In genomic region chr8:70718297-70718696, GRCm38 (mm10) we compare ENCODE assay signal across 9 mouse cellular contexts. TPM values are rescaled to one million over a fixed set of nuclear protein-coding genes. Genes with fewer than 3 reads are reported as not detected.
DNase-seq lines count a peak whose midpoint lies in the region; TF ChIP-seq lines count a peak whose summit lies in the region.
"Had no signal": no experiment of that assay in that cellular context is flagged by ENCODE, and none has a peak within 500 bp of the region (broad histone marks: within the 10 kb centered on the region; RNA-seq: fewer than 3 reads in every experiment).

Gm3336 (plus strand) TSS chr8:70718543.

- H3K27ac ChIP-seq in hindbrain, embryonic 10.5 days: no peak within 1 kb of the TSS
- H3K27ac ChIP-seq: heart, embryonic 15.5 days had no signal

- no peaks in the 10 kb centered on the region for H3K79me3 ChIP-seq in C2C12 (ENCODE audit: low read depth)

- WGBS in hindbrain, embryonic 10.5 days: 5% methylated on average over 19 of the region's 19 CpGs

- TF ChIP-seq CTCF in C2C12 (IDR thresholded peaks at IDR 0.05; ENCODE audit: control insufficient read depth, insufficient read depth, insufficient read length): peak; percentile 88

- peaks cover 14% of the 10 kb centered on the region for H3K4me1 ChIP-seq in hindbrain, embryonic 10.5 days (replicated peaks)
- peaks cover 34% of the 10 kb centered on the region for H3K4me1 ChIP-seq in megakaryocyte, embryonic 14.5 days
- H3K4me1 ChIP-seq: heart, embryonic 15.5 days had no signal

- no peak within 1 kb of the TSS for H3ac ChIP-seq in C2C12 (ENCODE audit: control insufficient read depth, insufficient read length, low read depth)

- intact Hi-C loops in left cerebral cortex, postnatal 25 days (cut with DNase I): no loop called here

- H3K9me3 ChIP-seq in hindbrain, embryonic 10.5 days: no peaks in the 10 kb centered on the region
- no peaks in the 10 kb centered on the region for H3K9me3 ChIP-seq in megakaryocyte, embryonic 14.5 days
- H3K9me3 ChIP-seq: heart, embryonic 15.5 days had no signal

- DNase-seq in ES-CJ7 (ENCODE audit: low read depth, low spot score): peak; percentile 77
- peak; percentile 81 to 85 for DNase-seq in cerebellum, postnatal 10 days
- peak; percentile 49 for DNase-seq in hindbrain, embryonic 10.5 days (ENCODE audit: low spot score)
- peak; percentile 57 to 58 for DNase-seq in left cerebral cortex, postnatal 25 days (ENCODE audit: low spot score in 2 of 2)
- DNase-seq in spleen, adult 12 weeks (ENCODE audit: low spot score): peak; percentile 52
- DNase-seq in ovary, postnatal 14 days (ENCODE audit: low spot score): no peak

- H3K27me3 ChIP-seq in C2C12 (ENCODE audit: control insufficient read depth, insufficient read depth, insufficient read length): no peaks in the 10 kb centered on the region
- H3K27me3 ChIP-seq in hindbrain, embryonic 10.5 days (ENCODE audit: insufficient read depth, poor library complexity, severe bottlenecking): peaks cover 22% of the 10 kb centered on the region; the same call in 1 of the 2 replicates
- peaks cover 39% of the 10 kb centered on the region for H3K27me3 ChIP-seq in megakaryocyte, embryonic 14.5 days (replicated peaks)

- H3K79me2 ChIP-seq in C2C12 (ENCODE audit: control insufficient read depth, insufficient read depth): no peaks in the 10 kb centered on the region

- H3K36me3 ChIP-seq in C2C12 (ENCODE audit: control insufficient read depth, insufficient read depth): no peaks in the 10 kb centered on the region
- H3K36me3 ChIP-seq in hindbrain, embryonic 10.5 days: no peaks in the 10 kb centered on the region
- H3K36me3 ChIP-seq in megakaryocyte, embryonic 14.5 days (replicated peaks; ENCODE audit: low read length): no peaks in the 10 kb centered on the region
- H3K36me3 ChIP-seq: heart, embryonic 15.5 days had no signal

- no peak within 1 kb of the TSS for H3K4me3 ChIP-seq in C2C12 (ENCODE audit: insufficient read depth, poor library complexity, severe bottlenecking)
- H3K4me3 ChIP-seq in hindbrain, embryonic 10.5 days: peak within 1 kb of the TSS; percentile 5; the same call in 1 of the 2 replicates
- H3K4me3 ChIP-seq in megakaryocyte, embryonic 14.5 days (replicated peaks): peak within 1 kb of the TSS; percentile 89
- H3K4me3 ChIP-seq: heart, embryonic 15.5 days had no signal

TF ChIP-seq in C2C12, 6 proteins besides CTCF, POLR2A, EP300 and RAD21:
- TF ChIP-seq MAX (IDR thresholded peaks at IDR 0.05) (no peak), CEBPB (IDR thresholded peaks at IDR 0.05; ENCODE audit: low read depth) (no peak), USF1 (IDR thresholded peaks at IDR 0.05; ENCODE audit: low read depth) (no peak), MYOD1 (IDR thresholded peaks at IDR 0.05; ENCODE audit: control insufficient read depth, insufficient read length, low read depth) (no peak), MYOG (IDR thresholded peaks at IDR 0.05; ENCODE audit: control insufficient read depth, extremely low read depth, insufficient read length) (no peak), FOSL1 (IDR thresholded peaks at IDR 0.05; ENCODE audit: insufficient read depth, low read length, poor library complexity, severe bottlenecking) (no peak)

RNA-seq across cellular contexts. Expression of gene Gm3336, which starts in this region (rescaled TPM):
- not detected for polyA plus RNA-seq in C2C12 (2012; fragmentation: generic; extraction: Trizol)
- not detected in 2 replicates for polyA plus RNA-seq in hindbrain, embryonic 10.5 days (2016; fragmentation: Nextera tagmentation; extraction: Ambion mirVana)
- total RNA-seq in left cerebral cortex, postnatal 25 days (2021): not detected
- polyA plus RNA-seq in megakaryocyte, embryonic 14.5 days (2012; ENCODE audit: insufficient read depth, low replicate concordance): 0.26 TPM in 1 of 2 replicates, not detected in the other
- polyA plus RNA-seq: heart, embryonic 15.5 days had no signal

Comparison
In these comparisons a context has a peak if more than half of its experiments do, and no peak if none do; other contexts are left out.
1. Peak in DNase-seq and H3K4me3 ChIP-seq in hindbrain, embryonic 10.5 days; RNA of the gene not detected or under 1 TPM.
2. Peak in DNase-seq in left cerebral cortex, postnatal 25 days; RNA of the gene not detected or under 1 TPM.